Mouse (Mus musculus): Measurements from ENCODE around the gene Fgf2. TPM values are rescaled to one million over a fixed set of nuclear protein-coding genes. Genes with fewer than 3 reads are reported as not detected.

Gene Fgf2
- total RNA-seq (2023) = not detected

DNA sequence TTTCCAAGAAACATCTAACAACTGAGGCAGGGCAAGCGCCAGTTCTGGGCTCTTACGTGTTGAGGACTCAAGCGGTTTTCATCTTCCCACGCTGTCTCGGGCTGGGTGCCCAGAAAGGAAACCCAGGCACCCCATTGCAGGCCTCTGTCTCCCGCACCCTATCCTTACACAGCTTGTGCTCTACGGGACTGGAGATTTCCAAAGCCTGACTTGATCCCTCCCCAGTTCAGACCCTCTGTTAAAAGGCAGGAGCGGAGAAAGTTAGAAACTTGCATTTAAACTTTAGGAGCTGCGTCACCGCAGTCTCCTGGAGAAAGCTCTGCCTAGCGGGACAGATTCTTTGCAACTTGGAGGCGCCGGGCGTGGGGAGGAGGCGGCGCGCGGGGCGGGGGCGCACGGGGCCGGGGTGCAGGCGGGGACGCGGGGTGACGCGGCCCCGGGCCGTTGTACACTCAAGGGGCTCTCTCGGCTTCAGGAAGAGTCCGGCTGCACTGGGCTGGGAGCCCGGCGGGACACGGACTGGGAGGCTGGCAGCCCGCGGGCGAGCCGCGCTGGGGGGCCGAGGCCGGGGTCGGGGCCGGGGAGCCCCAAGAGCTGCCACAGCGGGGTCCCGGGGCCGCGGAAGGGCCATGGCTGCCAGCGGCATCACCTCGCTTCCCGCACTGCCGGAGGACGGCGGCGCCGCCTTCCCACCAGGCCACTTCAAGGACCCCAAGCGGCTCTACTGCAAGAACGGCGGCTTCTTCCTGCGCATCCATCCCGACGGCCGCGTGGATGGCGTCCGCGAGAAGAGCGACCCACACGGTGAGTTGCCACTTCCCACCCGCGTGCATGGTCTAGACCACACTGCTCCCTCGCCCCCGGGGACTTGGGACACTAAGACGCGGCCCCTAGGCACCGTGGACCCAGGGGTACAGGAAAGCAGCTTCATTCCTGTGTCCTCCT is at the start of gene Fgf2:
Fgf2 (plus strand) TSS at position 126 of the 945 bp plus-strand sequence.

DNA sequence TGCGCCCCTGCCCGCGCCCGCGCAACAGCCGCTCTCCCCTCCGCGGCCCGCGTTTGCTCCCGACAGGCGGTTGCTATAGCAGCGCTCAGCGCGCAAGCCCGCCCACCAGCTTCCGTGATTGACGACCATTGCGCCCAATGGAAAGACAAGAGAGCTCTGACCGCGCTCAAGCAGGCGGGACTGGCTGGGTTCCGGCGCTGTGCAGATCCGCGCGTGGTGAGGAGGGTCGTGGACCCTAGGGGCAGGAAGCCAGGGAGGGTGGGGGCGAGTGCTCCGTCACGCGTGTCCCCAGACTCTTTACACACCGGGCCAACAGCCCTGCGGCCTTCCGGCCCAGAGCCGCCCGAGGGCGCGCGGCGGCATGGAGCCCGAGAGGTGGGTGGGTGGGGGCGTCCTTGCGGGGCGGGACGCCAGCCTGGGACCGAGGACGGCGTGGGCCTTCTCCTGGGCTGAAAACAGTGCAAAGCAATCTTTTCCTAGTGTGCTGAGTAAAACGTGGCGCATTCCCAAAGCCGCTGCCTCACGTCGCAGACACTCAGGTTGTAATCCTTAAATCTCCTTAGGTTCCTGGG is 35.7 kb upstream of the Fgf2 start, which contains the start of the genes Bbs12 and Cetn4:
Bbs12 (plus strand) TSS at position 185 of the 572 bp plus-strand sequence.
Cetn4 (minus strand) TSS at position 339 of the 572 bp plus-strand sequence.

DNA sequence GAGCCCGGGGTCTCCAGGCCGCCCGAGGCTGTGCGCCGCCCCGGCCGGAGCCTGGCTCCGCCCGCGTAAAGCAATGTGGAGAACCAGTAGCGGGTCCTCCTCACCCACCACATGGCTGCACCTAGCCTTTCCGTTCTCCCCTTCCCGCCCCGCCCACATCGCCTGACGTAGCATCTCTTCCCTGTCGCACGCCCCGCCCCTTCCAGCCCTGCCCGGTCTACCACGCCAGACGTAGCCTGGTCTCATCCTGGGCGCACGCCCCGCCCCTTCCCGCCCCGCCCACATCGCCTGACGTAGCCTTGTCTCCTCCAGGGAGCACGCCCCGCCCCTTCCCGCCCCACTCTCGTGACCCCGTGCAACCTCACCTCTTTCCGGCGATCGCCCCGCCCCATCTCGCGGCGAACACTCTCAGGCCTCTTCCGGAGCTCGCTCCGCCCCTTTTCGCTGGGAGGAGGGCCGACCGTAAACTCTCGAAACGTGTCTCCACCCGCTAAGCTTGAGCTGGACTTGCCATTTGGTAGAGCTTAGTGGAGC is 71.4 kb downstream of the Fgf2 start, which contains the start of gene Spata5:
Spata5 (plus strand) TSS at position 439 of the 534 bp plus-strand sequence.

DNA sequence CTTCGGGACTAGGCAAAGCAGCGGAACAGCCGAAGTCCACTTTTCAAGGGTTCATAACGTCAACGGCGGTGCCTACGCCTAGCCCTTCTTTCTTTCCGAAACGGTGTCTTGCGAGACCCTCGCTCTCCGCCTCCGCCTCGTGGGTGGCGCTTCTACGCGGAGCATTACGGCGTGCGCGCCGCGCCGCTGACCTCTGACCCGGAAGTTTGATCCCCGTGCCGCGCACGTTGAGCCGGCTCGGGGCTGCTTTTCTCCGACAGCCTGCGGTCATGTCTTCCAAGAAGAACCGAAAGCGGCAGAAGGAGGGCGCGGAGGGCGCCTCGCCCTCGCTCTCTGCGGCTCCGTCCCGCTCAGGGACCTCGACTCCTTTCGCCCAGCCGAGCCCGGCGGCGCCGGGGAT is 71.9 kb downstream of the Fgf2 start, which contains the start of gene Nudt6:
Nudt6 (minus strand) TSS at position 140 of the 400 bp plus-strand sequence.

Other genes starting within 250 kb of the Fgf2 start
- not detected for gene Il2, start 222.4 kb upstream of the Fgf2 start, total RNA-seq (2023)
- gene Il21, start 115.7 kb upstream of the Fgf2 start, total RNA-seq (2023) = not detected
- gene Bbs12, start 35.8 kb upstream of the Fgf2 start, total RNA-seq (2023) = under 1 TPM; 0.64 to 0.71 TPM
- 1 to 10 TPM in 1 of 2 experiments, not detected in 1; 1.6 TPM for gene Cetn4, start 35.6 kb upstream of the Fgf2 start, total RNA-seq (2023)
- gene Spata5, start 71.5 kb downstream of the Fgf2 start, total RNA-seq (2023) = 10 to 100 TPM; 24.1 to 26.8 TPM
- 1 to 10 TPM; 4.0 to 4.7 TPM for gene Nudt6, start 71.9 kb downstream of the Fgf2 start, total RNA-seq (2023)